Mouse (Mus musculus): ENCODE results near the gene Tmigd3. TPM values are rescaled to one million over a fixed set of nuclear protein-coding genes. Genes with fewer than 3 reads are reported as not detected.

Tmigd3 gene
- total and polyA plus RNA-seq, 2 experiments from 2014 or later = 0.33 TPM; not detected in 1

DNA sequence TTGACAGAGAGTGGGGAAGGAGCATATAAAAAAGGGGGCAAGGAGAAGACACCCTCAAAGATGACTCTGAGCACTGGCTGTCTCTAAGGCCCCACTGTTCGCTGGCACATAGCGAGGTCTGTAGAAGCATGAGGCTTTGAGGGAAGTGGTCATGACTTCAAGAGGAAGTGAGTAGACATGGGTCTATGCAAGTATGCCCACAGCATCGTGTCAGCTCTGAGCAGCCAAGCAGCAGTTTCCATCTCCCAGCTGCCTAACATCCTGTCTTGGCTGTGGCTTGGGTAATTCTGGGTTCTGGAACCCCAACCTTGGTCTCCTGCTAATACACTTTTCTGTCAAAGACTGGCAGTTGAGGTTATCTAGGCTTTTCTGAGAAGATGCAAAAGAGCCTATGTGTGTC is 30.0 kb downstream of the Tmigd3 start:
- H3K36me3 ChIP-seq (replicated peaks; ENCODE audit: control insufficient read depth, insufficient read depth, low read length) = no peaks in the 10 kb centered on the region
- 0 out of 2 replicates have a peak, but pooled peaks cover 3% of the 10 kb centered on the region for H3K27me3 ChIP-seq (ENCODE audit: control insufficient read depth, insufficient read depth, low read length)
- H3K9ac ChIP-seq (replicated peaks; ENCODE audit: low read depth, low read length) = no peak overlapping the region
- WGBS = 74% methylated on average over 3 of the region's 3 CpGs
- DNase-seq (ENCODE audit: low spot score) (no peak), ATAC-seq (ENCODE audit: insufficient read depth, low read depth) (no peak)
- no peaks in the 10 kb centered on the region for H3K9me3 ChIP-seq (replicated peaks; ENCODE audit: control insufficient read depth, low read length)
- H3K4me2 ChIP-seq (ENCODE audit: low read depth, low read length) = no peak overlapping the region
- TF ChIP-seq EP300 (IDR thresholded peaks at IDR 0.05; ENCODE audit: low read depth) (no peak), CTCF (IDR thresholded peaks at IDR 0.05; ENCODE audit: low read depth) (no peak)
- H3K27ac ChIP-seq (ENCODE audit: low read depth) = no peak overlapping the region
- 0 out of 2 replicates have a peak, but pooled peaks cover 9% of the 10 kb centered on the region for H3K4me1 ChIP-seq (ENCODE audit: control insufficient read depth, insufficient read depth)
- no peak overlapping the region for H3K4me3 ChIP-seq (ENCODE audit: low read depth, low read length)

DNA sequence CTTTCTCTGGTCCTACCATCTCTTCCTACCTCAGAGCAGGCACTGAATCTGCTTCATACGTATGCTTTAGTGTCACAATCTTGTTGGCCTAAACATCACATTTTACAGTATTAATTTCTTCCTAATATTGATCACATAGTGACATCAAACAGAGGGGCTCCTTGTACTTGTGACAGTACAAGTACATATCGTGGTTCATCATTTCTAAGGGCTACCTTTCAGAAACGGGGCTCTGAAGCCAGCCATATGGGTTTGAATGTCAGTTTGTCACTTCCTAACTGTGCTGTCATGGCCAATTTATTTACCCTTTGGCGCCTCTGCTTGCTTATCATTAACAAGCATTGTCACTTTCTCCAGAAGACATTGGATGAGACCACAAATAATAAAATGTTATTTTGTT is 30.8 kb downstream of the Tmigd3 start:
- Histone ChIP-seq H3K4me1 (ENCODE audit: control insufficient read depth, insufficient read depth) (0 out of 2 replicates have a peak, but pooled peaks cover 9% of the 10 kb centered on the region), H3K27ac (ENCODE audit: low read depth) (no peak overlapping the region), H3K9me3 (replicated peaks; ENCODE audit: control insufficient read depth, low read length) (no peaks in the 10 kb centered on the region), H3K4me2 (ENCODE audit: low read depth, low read length) (no peak overlapping the region), H3K4me3 (ENCODE audit: low read depth, low read length) (no peak overlapping the region), H3K9ac (replicated peaks; ENCODE audit: low read depth, low read length) (no peak overlapping the region), H3K36me3 (replicated peaks; ENCODE audit: control insufficient read depth, insufficient read depth, low read length) (no peaks in the 10 kb centered on the region), H3K27me3 (ENCODE audit: control insufficient read depth, insufficient read depth, low read length) (0 out of 2 replicates have a peak, but pooled peaks cover 3% of the 10 kb centered on the region)
- TF ChIP-seq CTCF (IDR thresholded peaks at IDR 0.05; ENCODE audit: low read depth) (no peak), EP300 (IDR thresholded peaks at IDR 0.05; ENCODE audit: low read depth) (no peak)
- ATAC-seq (ENCODE audit: insufficient read depth, low read depth) (no peak), DNase-seq (ENCODE audit: low spot score) (no peak)
- WGBS = 64% methylated on average over 4 of the region's 4 CpGs

DNA sequence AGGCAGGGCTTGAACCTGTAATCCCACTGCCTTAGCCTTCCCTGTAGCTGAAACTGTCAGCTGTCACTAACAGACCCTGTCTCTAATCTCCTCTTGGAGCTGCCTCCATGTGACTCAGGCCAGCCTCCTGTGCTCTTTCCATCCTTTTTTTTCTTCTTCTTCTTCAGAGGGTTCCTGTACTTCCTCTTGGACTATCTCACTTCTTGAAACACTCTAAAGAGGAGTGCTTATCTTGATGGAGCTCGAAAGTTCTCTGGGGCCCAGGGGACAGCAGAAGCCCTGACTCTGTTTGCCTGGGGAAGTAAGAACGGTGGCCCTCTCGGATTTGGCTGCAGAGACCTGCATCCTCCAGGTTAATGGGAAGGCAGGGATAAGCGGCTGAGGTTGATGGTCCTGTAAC is 33.5 kb downstream of the Tmigd3 start:
- H3K9ac ChIP-seq (replicated peaks; ENCODE audit: low read depth, low read length) = no peak overlapping the region
- no peak overlapping the region for H3K4me2 ChIP-seq (ENCODE audit: low read depth, low read length)
- no peak for ATAC-seq (ENCODE audit: insufficient read depth, low read depth)
- H3K27ac ChIP-seq (ENCODE audit: low read depth) = no peak overlapping the region
- no peaks in the 10 kb centered on the region for H3K9me3 ChIP-seq (replicated peaks; ENCODE audit: control insufficient read depth, low read length)
- 0 out of 2 replicates have a peak, but pooled peaks cover 3% of the 10 kb centered on the region for H3K27me3 ChIP-seq (ENCODE audit: control insufficient read depth, insufficient read depth, low read length)
- H3K4me1 ChIP-seq (ENCODE audit: control insufficient read depth, insufficient read depth) = 0 out of 2 replicates have a peak, but pooled peaks cover 4% of the 10 kb centered on the region
- no peak for TF ChIP-seq EP300 (IDR thresholded peaks at IDR 0.05; ENCODE audit: low read depth)
- TF ChIP-seq CTCF (IDR thresholded peaks at IDR 0.05; ENCODE audit: low read depth) = no peak
- H3K36me3 ChIP-seq (replicated peaks; ENCODE audit: control insufficient read depth, insufficient read depth, low read length) = no peaks in the 10 kb centered on the region
- DNase-seq (ENCODE audit: low spot score) = no peak
- WGBS = 36% methylated on average over 4 of the region's 4 CpGs
- H3K4me3 ChIP-seq (ENCODE audit: low read depth, low read length) = no peak overlapping the region

DNA sequence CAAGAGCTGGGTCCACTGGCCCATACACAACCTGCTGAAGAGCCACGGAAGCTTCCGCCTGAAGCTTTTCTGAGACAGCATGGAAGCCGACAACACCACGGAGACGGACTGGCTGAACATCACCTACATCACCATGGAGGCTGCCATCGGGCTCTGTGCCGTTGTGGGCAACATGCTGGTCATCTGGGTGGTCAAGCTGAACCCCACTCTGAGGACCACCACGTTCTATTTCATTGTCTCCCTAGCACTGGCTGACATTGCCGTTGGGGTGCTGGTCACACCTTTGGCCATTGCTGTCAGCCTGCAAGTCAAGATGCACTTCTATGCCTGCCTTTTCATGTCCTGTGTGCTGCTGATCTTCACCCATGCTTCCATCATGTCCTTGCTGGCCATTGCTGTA is 34.0 kb downstream of the Tmigd3 start:
- no peak overlapping the region for H3K27ac ChIP-seq (ENCODE audit: low read depth)
- H3K4me2 ChIP-seq (ENCODE audit: low read depth, low read length) = no peak overlapping the region
- 0 out of 2 replicates have a peak, but pooled peaks cover 3% of the 10 kb centered on the region for H3K27me3 ChIP-seq (ENCODE audit: control insufficient read depth, insufficient read depth, low read length)
- H3K4me1 ChIP-seq (ENCODE audit: control insufficient read depth, insufficient read depth) = no peaks in the 10 kb centered on the region
- no peaks in the 10 kb centered on the region for H3K9me3 ChIP-seq (replicated peaks; ENCODE audit: control insufficient read depth, low read length)
- TF ChIP-seq CTCF (IDR thresholded peaks at IDR 0.05; ENCODE audit: low read depth) (no peak), EP300 (IDR thresholded peaks at IDR 0.05; ENCODE audit: low read depth) (no peak)
- 93% methylated on average over 9 of the region's 9 CpGs for WGBS
- DNase-seq (ENCODE audit: low spot score) (no peak), ATAC-seq (ENCODE audit: insufficient read depth, low read depth) (no peak)
- no peak overlapping the region for H3K4me3 ChIP-seq (ENCODE audit: low read depth, low read length)
- no peaks in the 10 kb centered on the region for H3K36me3 ChIP-seq (replicated peaks; ENCODE audit: control insufficient read depth, insufficient read depth, low read length)
- no peak overlapping the region for H3K9ac ChIP-seq (replicated peaks; ENCODE audit: low read depth, low read length)

DNA sequence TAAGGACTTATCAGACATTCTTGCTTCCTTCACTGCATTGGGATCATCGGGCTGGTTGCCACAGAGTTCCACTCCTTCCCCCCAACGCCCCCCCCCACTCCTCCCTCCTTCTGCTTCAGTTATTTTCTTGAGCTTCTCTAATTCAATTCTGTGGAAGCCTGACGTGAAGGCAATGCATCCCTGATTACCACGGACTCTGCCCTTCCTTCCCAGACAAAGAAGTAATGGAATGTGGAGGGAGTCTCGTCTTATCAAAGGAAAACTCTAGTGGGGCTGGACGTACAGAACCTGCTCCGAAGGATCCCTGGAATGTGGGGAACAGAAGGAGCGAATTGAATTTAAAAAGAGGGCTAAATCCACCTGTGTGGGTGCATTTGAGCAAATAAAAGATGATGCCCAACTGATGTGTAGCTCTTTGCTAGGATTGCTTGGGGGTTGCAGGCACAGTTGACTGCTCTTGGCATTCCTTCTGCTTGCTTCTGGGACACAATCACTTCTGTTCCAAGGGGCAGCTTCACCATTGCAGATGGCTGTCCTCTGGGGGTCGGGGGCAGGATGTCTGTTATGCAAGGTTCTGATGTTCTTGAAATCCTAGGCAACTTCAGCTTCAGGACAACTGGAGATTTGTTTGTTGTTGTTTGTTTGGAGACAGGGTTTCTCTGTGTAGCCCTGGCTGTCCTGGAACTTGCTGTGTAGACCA is 37.4 kb downstream of the Tmigd3 start:
- no peak overlapping the region for H3K9ac ChIP-seq (replicated peaks; ENCODE audit: low read depth, low read length)
- 25% methylated on average over 9 of the region's 9 CpGs for WGBS
- ATAC-seq (ENCODE audit: insufficient read depth, low read depth) = no peak

More for the DNA sequence above, 37.4 kb downstream of the Tmigd3 start:
- Histone ChIP-seq H3K4me1 (ENCODE audit: control insufficient read depth, insufficient read depth) (no peaks in the 10 kb centered on the region), H3K4me2 (ENCODE audit: low read depth, low read length) (no peak overlapping the region), H3K27me3 (ENCODE audit: control insufficient read depth, insufficient read depth, low read length) (0 out of 2 replicates have a peak, but pooled peaks cover 3% of the 10 kb centered on the region), H3K9me3 (replicated peaks; ENCODE audit: control insufficient read depth, low read length) (no peaks in the 10 kb centered on the region), H3K36me3 (replicated peaks; ENCODE audit: control insufficient read depth, insufficient read depth, low read length) (no peaks in the 10 kb centered on the region), H3K4me3 (ENCODE audit: low read depth, low read length) (no peak overlapping the region), H3K27ac (ENCODE audit: low read depth) (no peak overlapping the region)
- no peak for DNase-seq (ENCODE audit: low spot score)
- TF ChIP-seq CTCF (IDR thresholded peaks at IDR 0.05; ENCODE audit: low read depth) (no peak), EP300 (IDR thresholded peaks at IDR 0.05; ENCODE audit: low read depth) (no peak)
